Mouse (Mus musculus) liver, postnatal 0 days (tissue): ENCODE results near the gene Gm10840. TPM values are rescaled to one million over a fixed set of nuclear protein-coding genes. Genes with fewer than 3 reads are reported as not detected.

Experiments used
- ATAC-seq: fragments of 200-750 bp; cut with Nextera tagmentation; 2 replicates; pipeline ENCODE4 v1.8.0; 2017; ENCODE audit warnings: mild to moderate bottlenecking, moderate library complexity
- DNase-seq: peaks from one replicate; pipeline ENCODE4 v3.0.0-alpha.2; 2016
- H3K27ac ChIP-seq: fragments of 300-500 bp; sonication (generic); 2 replicates; pipeline ENCODE4 v1.5.1; 2014; ENCODE audit warnings: antibody characterized with exemption, moderate library complexity, mild to moderate bottlenecking, low read depth
- H3K27me3 ChIP-seq: fragments of 300-500 bp; sonication (generic); 2 replicates; pipeline ENCODE4 v1.6.1; 2014; ENCODE audit warnings: low read length, control low read depth, mixed read lengths; ENCODE audit not compliant: insufficient read depth
- H3K36me3 ChIP-seq: fragments of 300-500 bp; sonication (generic); replicated peaks from 2 replicates; pipeline ENCODE4 v1.6.1; 2014; ENCODE audit warnings: mild to moderate bottlenecking, control low read depth, low read length, moderate library complexity, mixed read lengths; ENCODE audit not compliant: insufficient read depth
- H3K4me1 ChIP-seq: fragments of 300-500 bp; sonication (generic); 2 replicates; pipeline ENCODE4 v1.6.1; 2014; ENCODE audit warnings: antibody characterized with exemption, mild to moderate bottlenecking, control low read depth; ENCODE audit not compliant: insufficient read depth
- H3K4me2 ChIP-seq: fragments of 300-500 bp; sonication (generic); 2 replicates; pipeline ENCODE4 v1.6.1; 2014; ENCODE audit warnings: low read depth, mild to moderate bottlenecking, low read length, moderate library complexity, mixed read lengths
- H3K4me3 ChIP-seq: fragments of 300-500 bp; sonication (generic); 2 replicates; pipeline ENCODE4 v1.5.1; 2014; ENCODE audit warnings: low read depth, low read length
- H3K9ac ChIP-seq: fragments of 300-500 bp; sonication (generic); replicated peaks from 2 replicates; pipeline ENCODE4 v1.6.1; 2014; ENCODE audit warnings: mild to moderate bottlenecking, moderate library complexity
- H3K9me3 ChIP-seq: fragments of 300-500 bp; sonication (generic); 2 replicates; pipeline ENCODE4 v1.6.1; 2016; ENCODE audit warnings: mild to moderate bottlenecking, control low read depth, low read length, mixed read lengths
- CTCF ChIP-seq: sonication (generic); IDR thresholded peaks from 2 replicates; pipeline ENCODE4 v1.5.1; 2016; ENCODE audit warnings: antibody characterized with exemption, low read depth
- EP300 ChIP-seq: IDR thresholded peaks from 2 replicates; pipeline ENCODE4 v1.6.1; 2016; ENCODE audit warnings: antibody characterized with exemption, low read depth, mild to moderate bottlenecking
- WGBS: fragments of 180-500 bp; shearing (Covaris S2); extraction: QIAGEN DNeasy Blood & Tissue Kit; methylation state at CpG from one replicate; pipeline ENCODE4 v1.1.7; 2014; ENCODE audit not compliant: insufficient replicate concordance; 5-methylcytosine and 5-hydroxymethylcytosine counted together
- polyA plus RNA-seq: library from polyadenylated mRNA; unstranded; fragments of >200 nt; fragmentation: Nextera tagmentation; extraction: Ambion mirVana; gene quantifications from 2 replicates; pipeline ENCODE4 v1.2.1, GENCODE M21; 2015

The Gm10840 gene
- polyA plus RNA-seq, 1 experiment from 2014 or later, result not detected

DNA sequence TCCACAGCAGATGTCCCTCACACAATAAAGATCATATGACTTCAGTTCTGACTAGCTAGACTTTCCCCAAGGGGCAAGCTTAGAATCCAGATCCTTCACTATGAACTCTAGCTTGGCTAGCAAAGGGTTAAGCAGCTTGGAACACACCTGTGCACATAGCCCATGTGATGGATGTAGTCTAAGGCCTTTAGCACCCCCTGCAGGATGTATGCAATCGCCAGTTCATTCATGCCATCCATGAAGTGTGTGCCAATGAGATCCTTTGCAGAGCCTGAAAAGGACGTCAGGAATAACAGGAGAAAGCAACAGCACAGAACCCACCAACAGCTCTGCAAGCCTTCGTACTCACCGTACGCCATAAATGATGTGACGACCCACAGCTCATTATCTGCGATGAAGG, 10.2 kb downstream of the Gm10840 start:
- no peak for DNase-seq
- WGBS, result 81% methylated on average over 7 of the region's 7 CpGs

GRCm38 (mm10) chr11:106173228-106173627, 12.6 kb downstream of the Gm10840 start:
- Histone ChIP-seq H3K27me3 (no peaks in the 10 kb centered on the region), H3K4me1 (peaks cover 14% of the 10 kb centered on the region), H3K27ac (no peak overlapping the region; the same call in 1 of the 2 replicates), H3K36me3 (no peaks in the 10 kb centered on the region), H3K4me3 (no peak overlapping the region), H3K9ac (no peak overlapping the region), H3K4me2 (no peak overlapping the region), H3K9me3 (no peaks in the 10 kb centered on the region)
- ATAC-seq, result no peak
- DNase-seq, result no peak
- TF ChIP-seq EP300, result no peak
- TF ChIP-seq CTCF, result no peak
- 73% methylated on average over 2 of the region's 2 CpGs for WGBS

More for the DNA sequence above, 10.2 kb downstream of the Gm10840 start:
- Histone ChIP-seq H3K27me3 (no peaks in the 10 kb centered on the region), H3K36me3 (no peaks in the 10 kb centered on the region; the same call in 1 of the 2 replicates), H3K4me1 (peaks cover 15% of the 10 kb centered on the region; the same call in 1 of the 2 replicates), H3K4me3 (no peak overlapping the region), H3K27ac (no peak overlapping the region), H3K4me2 (no peak overlapping the region), H3K9ac (no peak overlapping the region), H3K9me3 (no peaks in the 10 kb centered on the region)
- peak; percentile 56; the same call in 1 of the 2 replicates for ATAC-seq
- TF ChIP-seq CTCF (peak; percentile 74), EP300 (no peak)

- ATAC-seq (no peak), DNase-seq (peak; percentile 63)
- H3K4me2 ChIP-seq, result no peak overlapping the region
- no peak overlapping the region for H3K4me3 ChIP-seq
- H3K36me3 ChIP-seq, result no peaks in the 10 kb centered on the region
- H3K9me3 ChIP-seq, result no peaks in the 10 kb centered on the region
- H3K27ac ChIP-seq, result no peak overlapping the region
- H3K27me3 ChIP-seq, result no peaks in the 10 kb centered on the region
- TF ChIP-seq EP300 (no peak), CTCF (no peak)
- no peak overlapping the region for H3K9ac ChIP-seq
- 68% methylated on average over 5 of the region's 5 CpGs for WGBS
- peaks cover 19% of the 10 kb centered on the region for H3K4me1 ChIP-seq
Observed at GRCm38 (mm10) chr11:106174372-106174771, 13.7 kb downstream of the Gm10840 start.

- Histone ChIP-seq H3K36me3 (no peaks in the 10 kb centered on the region), H3K9me3 (no peaks in the 10 kb centered on the region), H3K27me3 (no peaks in the 10 kb centered on the region), H3K27ac (no peak overlapping the region), H3K4me1 (peaks cover 19% of the 10 kb centered on the region), H3K9ac (no peak overlapping the region), H3K4me3 (no peak overlapping the region), H3K4me2 (no peak overlapping the region)
- WGBS, result 87% methylated on average over 3 of the region's 3 CpGs
- ATAC-seq (no peak), DNase-seq (no peak)
- no peak for TF ChIP-seq CTCF
- TF ChIP-seq EP300, result no peak
Observed at GRCm38 (mm10) chr11:106175081-106175480, 14.4 kb downstream of the Gm10840 start.

- DNase-seq (no peak), ATAC-seq (no peak)
- TF ChIP-seq CTCF, result no peak
- TF ChIP-seq EP300, result no peak
- Histone ChIP-seq H3K36me3 (no peaks in the 10 kb centered on the region), H3K4me2 (no peak overlapping the region), H3K9ac (no peak overlapping the region), H3K4me3 (no peak overlapping the region), H3K27ac (no peak overlapping the region), H3K27me3 (no peaks in the 10 kb centered on the region), H3K4me1 (peaks cover 19% of the 10 kb centered on the region), H3K9me3 (no peaks in the 10 kb centered on the region)
- WGBS, result 63% methylated on average over 5 of the region's 5 CpGs
Observed at GRCm38 (mm10) chr11:106176372-106176771, 15.7 kb downstream of the Gm10840 start.

GRCm38 (mm10) chr11:106178036-106178782, 17.6 kb downstream of the Gm10840 start:
- Histone ChIP-seq H3K27me3 (no peaks in the 10 kb centered on the region), H3K36me3 (0 out of 2 replicates have a peak, but pooled peaks cover 3% of the 10 kb centered on the region), H3K4me1 (peaks cover 19% of the 10 kb centered on the region), H3K4me3 (no peak overlapping the region), H3K9me3 (no peaks in the 10 kb centered on the region), H3K27ac (no peak overlapping the region), H3K9ac (no peak overlapping the region), H3K4me2 (0 out of 2 replicates have a peak overlapping the region, but pooled peaks have one; percentile 3)
- 61% methylated on average over 5 of the region's 5 CpGs for WGBS
- no peak for DNase-seq
- TF ChIP-seq EP300 (0 out of 2 replicates have a peak, but pooled peaks have one; percentile 34), CTCF (no peak)
- ATAC-seq, result 0 out of 2 replicates have a peak, but pooled peaks have one; percentile 48
